Mouse (Mus musculus) right cerebral cortex, adult 2 months (tissue): Measurements from ENCODE around the gene Olfr805.

Source experiments
- DNase-seq, 2 experiments: peaks; one replicate each; pipeline ENCODE4 v3.0.0; 2021 to 2022; ENCODE audit warnings: low spot score in 2 of 2

Gene Olfr805

DNA sequence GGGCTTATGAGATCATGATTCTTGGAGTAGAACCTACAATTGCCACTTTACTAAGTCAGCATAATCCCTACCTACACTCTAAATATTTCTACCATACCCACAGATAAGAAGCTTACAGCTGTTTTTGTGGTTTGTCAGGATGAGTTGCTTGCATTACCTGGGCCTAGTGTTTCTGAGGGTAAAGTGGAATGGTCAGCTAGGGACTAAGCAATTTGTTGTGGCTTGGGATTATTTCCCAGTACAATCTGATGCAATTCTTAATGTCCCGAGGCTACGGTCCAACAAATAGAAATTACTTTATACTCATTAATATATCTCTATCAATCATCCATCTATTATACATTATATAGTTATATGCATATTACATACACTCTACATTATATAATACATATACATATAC is at the start of gene Olfr805:
Olfr805 (minus strand) TSS at position 101 of the 400 bp plus-strand sequence.
- no peak for DNase-seq

DNA sequence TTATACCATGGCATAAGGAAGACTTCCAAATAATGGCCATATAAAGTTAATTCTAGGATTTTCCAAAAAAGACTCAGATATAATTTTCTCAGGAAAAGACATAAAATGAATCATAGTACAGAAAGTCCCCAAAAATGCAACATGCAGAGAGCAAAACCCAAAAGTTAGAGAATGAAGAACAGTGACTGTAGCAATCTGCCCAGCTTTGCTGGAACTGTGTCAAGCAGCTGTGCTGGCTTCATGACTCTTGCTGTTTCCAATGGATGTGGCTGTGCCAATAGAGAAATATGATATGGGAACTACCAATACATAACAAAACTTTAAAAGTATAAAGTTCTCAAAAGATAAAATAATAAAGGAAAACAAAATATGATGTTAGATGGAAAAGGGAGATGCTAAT is 48.9 kb upstream of the Olfr805 start:
- DNase-seq = no peak

DNA sequence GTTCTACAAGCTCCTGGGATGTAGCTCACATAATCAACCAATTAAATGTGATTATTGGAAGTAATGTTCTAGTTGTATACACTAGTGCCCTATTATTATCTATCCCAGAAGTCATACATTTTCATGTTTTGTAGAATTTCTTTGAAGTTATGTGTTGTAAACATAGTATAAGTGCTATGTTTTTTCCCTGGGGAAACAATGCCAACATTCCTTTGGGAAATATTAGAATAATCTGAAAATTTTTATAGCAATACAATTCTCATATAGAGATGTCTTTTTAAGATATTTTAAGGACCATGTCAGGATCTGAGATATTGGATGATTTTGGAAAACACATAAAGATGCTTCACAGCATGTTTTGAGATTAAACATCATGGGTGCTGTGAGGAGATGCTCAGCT is 45.2 kb upstream of the Olfr805 start, which contains the start of gene Olfr809:
Olfr809 (plus strand) TSS at position 301 of the 400 bp plus-strand sequence.
- no peak for DNase-seq

DNA sequence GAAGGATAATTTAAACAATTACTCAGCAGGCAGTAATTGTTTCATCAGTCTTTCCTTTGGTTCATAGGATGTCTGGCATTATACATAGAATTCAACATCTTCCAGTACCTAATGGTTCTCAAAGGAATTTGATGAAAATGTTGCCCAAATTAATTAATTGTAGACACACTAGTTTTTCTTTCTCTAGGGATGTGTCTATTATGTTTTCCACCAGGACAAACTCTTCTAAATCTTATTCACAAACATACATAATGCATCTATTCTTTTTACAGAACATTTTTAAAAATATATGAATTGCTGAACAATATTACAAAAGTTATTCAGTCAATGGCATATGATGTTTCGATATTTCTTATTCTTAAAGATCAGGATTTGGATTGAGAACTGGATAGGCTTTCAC is 36.0 kb upstream of the Olfr805 start, which contains the start of gene Olfr808:
Olfr808 (plus strand) TSS at position 301 of the 400 bp plus-strand sequence.
- no peak for DNase-seq

GRCm38 (mm10) chr10:129757693-129758092 is 28.5 kb upstream of the Olfr805 start, which contains the start of gene Olfr807:
Olfr807 (minus strand) TSS chr10:129757793.
- no peak for DNase-seq

DNA sequence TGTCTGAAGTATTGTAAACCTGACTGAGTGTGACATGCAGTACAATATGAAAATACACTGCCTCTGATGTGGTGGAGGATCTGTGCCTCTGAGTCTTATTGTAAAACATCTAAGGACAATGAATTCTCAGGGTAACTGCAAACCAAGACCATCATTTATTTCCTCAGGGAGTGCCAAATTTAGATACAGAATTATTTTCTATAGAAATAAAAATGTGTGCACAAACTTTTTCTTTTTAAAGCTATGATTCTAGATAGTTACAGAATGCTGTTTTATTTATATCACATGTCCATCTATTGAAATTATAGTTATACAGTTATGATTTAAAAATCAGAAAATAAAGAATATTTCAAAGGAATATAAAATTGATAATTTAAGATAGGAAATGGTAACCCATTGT is 12.6 kb upstream of the Olfr805 start, which contains the start of gene Olfr806:
Olfr806 (minus strand) TSS at position 101 of the 400 bp plus-strand sequence.
- DNase-seq = no peak

GRCm38 (mm10) chr10:129702910-129703309 is 26.3 kb downstream of the Olfr805 start, which contains the start of gene Olfr804:
Olfr804 (plus strand) TSS chr10:129703210.
- no peak for DNase-seq

DNA sequence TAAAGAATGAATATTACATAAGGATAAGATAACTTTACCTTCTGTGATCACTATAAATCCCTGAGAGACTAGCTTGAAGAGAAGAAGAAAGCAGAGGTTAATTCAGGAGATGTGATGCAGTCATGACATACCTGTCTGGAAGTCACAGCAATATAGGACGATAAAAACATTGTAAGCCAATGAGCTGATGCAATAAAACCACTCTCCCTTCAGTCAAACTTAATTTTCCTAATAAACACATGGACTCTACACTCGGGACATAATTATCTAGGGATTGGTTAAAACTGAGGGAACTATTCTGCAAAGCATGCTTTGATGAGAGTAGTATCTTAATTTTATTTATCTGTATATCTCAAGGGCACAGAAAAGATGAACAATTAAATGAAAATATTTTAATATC is 35.0 kb downstream of the Olfr805 start, which contains the start of gene Olfr803:
Olfr803 (minus strand) TSS at position 101 of the 400 bp plus-strand sequence.
- no peak for DNase-seq

- no peak for DNase-seq
Observed at GRCm38 (mm10) chr10:129688069-129688468, 41.1 kb downstream of the Olfr805 start, which contains the start of gene Olfr802. Olfr802 (minus strand) TSS chr10:129688169.

DNA sequence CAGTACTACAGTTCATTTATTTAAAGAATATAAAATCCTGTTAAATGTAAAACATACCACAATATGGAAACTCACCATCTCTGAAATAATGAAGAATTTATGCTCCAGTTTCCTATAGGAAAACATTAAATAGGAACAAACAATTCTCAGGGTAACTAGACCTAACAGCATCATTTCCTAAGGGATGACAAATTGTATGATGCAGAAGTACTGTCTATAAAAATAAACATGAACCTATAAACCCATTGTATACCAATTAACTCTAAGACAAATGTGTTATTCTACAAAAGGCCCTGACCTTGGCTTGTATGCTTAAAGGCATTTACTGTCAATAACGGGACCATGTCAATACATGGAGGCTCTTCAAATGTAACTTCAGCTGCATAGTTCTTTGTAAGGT is 55.4 kb downstream of the Olfr805 start, which contains the start of gene Olfr801:
Olfr801 (minus strand) TSS at position 101 of the 400 bp plus-strand sequence.
- no peak for DNase-seq
